Mouse (Mus musculus) megakaryocyte, embryonic 14.5 days (primary cell): ENCODE results near the gene Araf. TPM values are rescaled to one million over a fixed set of nuclear protein-coding genes. Genes with fewer than 3 reads are reported as not detected.

Experiments
- H3K27me3 ChIP-seq: replicated peaks from 2 replicates; pipeline ENCODE3; 2012; ENCODE audit warnings: inconsistent platforms
- H3K36me3 ChIP-seq: replicated peaks from 2 replicates; pipeline ENCODE3; 2012; ENCODE audit warnings: low read length, inconsistent platforms, mixed read lengths
- H3K4me1 ChIP-seq: 2 replicates; pipeline ENCODE4 v1.6.1; 2012; ENCODE audit warnings: inconsistent platforms
- H3K4me3 ChIP-seq: replicated peaks from 2 replicates; pipeline ENCODE3; 2012; ENCODE audit warnings: moderate library complexity, mild to moderate bottlenecking, inconsistent platforms
- H3K9me3 ChIP-seq: 2 replicates; pipeline ENCODE4 v1.6.1; 2012; ENCODE audit warnings: inconsistent platforms
- FLI1 ChIP-seq: IDR thresholded peaks from 2 replicates; pipeline ENCODE4 v1.6.1; 2012; ENCODE audit warnings: low read length, inconsistent platforms, mixed read lengths
- GATA1 ChIP-seq: IDR thresholded peaks from 3 replicates; pipeline ENCODE4 v1.6.1; 2012; ENCODE audit warnings: mixed read lengths, low read length, inconsistent platforms, borderline replicate concordance
- polyA plus RNA-seq: library from polyadenylated mRNA; stranded (reverse); fragments of >175 nt; gene quantifications from 2 replicates; pipeline ENCODE4 v1.2.3, GENCODE M21; 2012; ENCODE audit warnings: low replicate concordance; ENCODE audit not compliant: insufficient read depth

Araf gene
- 9.4 and 43.5 TPM in 2 replicates for polyA plus RNA-seq

DNA sequence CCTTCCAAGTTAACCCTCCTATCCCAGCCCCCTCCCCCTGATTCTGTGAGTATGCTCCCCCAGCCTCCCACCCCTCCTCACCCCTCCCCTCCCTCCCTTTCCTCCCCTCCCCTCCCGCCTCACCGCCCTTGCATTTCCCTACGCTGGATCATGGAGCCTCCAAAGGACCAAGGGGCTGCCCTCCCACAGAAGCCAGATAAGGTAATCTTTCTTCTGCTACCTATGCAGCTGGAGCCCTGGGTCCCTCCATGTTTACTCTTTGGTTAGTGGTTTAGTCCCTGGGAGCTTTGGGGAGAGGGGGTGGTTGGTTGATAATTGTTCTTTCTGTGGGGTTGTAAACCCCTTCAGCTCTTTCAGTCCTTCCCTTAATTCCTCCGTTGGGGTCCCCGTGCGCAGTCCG, at the start of gene Araf:
Gene Araf (plus strand): TSS at position 134 of the 400 bp plus-strand sequence.
- no peaks in the 10 kb centered on the region for H3K36me3 ChIP-seq
- peaks cover 15% of the 10 kb centered on the region for H3K4me1 ChIP-seq
- H3K27me3 ChIP-seq = no peaks in the 10 kb centered on the region
- no peak for TF ChIP-seq FLI1
- TF ChIP-seq GATA1 = no peak
- H3K9me3 ChIP-seq = no peaks in the 10 kb centered on the region
- H3K4me3 ChIP-seq = peak within 1 kb of the TSS; percentile 78

DNA sequence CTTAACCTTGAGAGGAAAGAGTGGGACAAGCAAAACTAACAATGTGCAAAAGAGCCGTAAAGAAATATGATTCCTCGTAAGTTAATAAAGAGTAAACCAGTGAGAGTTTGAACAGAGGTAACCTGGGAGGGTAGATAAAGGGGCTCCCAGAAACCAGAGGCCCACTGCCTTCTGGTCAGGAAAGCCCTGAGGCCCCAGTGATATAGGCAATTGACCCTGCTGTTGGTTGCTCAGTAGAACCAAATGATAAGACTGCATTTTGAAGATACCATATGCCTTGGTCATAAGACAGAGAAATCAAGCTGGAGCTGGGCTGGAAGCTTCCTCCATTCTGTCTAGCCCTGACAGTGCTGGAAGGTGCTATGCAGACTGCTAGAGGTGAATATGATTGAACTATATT, 48.8 kb upstream of the Araf start:
- Histone ChIP-seq H3K36me3 (no peaks in the 10 kb centered on the region), H3K9me3 (no peaks in the 10 kb centered on the region), H3K4me3 (no peak overlapping the region), H3K4me1 (no peaks in the 10 kb centered on the region), H3K27me3 (peaks cover 11% of the 10 kb centered on the region)
- TF ChIP-seq GATA1 = no peak
- no peak for TF ChIP-seq FLI1

DNA sequence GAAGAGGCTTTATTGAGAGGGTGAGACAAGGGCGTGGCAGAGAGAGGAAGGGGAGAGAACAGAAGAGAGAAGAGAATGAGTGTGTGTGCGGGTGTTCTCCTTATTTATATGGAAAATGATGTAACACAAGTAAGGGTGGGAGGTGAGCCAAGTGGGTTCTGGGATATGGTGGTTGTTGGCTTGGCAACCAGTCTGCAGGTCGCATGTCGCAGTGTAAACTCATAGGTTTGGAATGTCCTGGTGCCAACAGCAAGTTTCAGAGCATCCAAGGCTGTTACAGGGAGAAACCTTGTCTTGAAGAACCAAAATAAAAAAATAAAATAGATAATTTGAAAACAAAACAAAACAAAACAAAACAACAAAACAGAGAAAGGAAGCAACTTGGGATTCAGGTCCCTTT, 36.4 kb upstream of the Araf start:
- no peaks in the 10 kb centered on the region for H3K4me1 ChIP-seq
- H3K27me3 ChIP-seq = no peaks in the 10 kb centered on the region
- TF ChIP-seq FLI1 = no peak
- no peak for TF ChIP-seq GATA1
- no peaks in the 10 kb centered on the region for H3K9me3 ChIP-seq
- no peaks in the 10 kb centered on the region for H3K36me3 ChIP-seq
- H3K4me3 ChIP-seq = no peak overlapping the region

DNA sequence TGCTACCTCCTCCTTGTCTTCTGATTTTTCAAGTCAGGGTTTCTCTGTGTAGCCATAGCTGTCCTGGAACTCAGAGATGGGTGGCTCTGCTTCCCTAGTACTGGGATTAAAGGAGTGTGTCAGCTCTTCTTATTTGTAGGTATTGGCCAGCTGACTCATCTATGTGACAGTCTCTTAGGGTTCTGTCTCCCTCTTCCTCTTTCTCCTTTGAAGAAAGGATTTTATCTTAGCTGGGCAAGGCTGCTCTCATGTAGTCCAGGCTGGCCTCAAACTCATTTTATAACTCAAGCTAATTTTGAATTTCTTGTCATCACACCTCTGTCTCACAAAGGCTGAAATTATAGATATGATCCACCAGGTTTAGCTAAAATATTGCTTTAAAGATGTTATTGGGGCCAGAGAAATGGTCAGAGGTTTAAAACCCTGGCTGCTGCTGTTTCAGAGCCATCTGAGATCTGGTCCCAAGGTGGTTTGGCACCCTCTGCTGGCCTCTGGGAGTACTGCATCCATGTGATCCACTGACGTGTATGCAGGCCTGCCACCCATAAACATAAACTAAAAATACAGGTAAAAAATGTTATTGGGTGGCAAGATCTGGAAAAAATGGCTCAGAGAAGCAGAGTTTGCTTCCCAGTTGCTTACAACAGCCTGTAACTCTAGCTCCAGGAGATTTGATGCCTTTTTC, 26.8 kb upstream of the Araf start:
- H3K4me1 ChIP-seq = peaks cover 6% of the 10 kb centered on the region; the same call in 1 of the 2 replicates
- H3K4me3 ChIP-seq = no peak overlapping the region
- H3K27me3 ChIP-seq = peaks cover 3% of the 10 kb centered on the region
- no peak for TF ChIP-seq FLI1
- TF ChIP-seq GATA1 = no peak
- H3K9me3 ChIP-seq = 0 out of 2 replicates have a peak, but pooled peaks cover 3% of the 10 kb centered on the region
- no peaks in the 10 kb centered on the region for H3K36me3 ChIP-seq

DNA sequence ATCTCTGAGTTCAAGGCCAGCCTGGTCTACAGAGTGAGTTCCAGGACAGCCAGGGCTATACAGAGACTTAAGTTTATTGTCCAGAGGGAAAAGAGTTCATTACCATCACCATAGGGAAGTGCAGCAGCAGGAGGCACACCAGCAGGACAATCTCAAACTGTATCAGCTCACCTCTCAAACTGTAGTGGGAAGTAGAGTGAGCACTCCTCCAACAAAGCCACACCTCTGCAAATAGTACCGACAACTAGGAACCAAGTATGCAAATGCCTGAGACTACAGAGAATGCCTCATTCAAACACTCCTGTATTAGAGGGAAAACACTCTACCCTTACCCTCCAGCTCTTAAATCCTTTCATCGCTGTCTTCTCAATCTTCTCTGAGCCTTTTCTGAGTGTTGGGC, 25.9 kb upstream of the Araf start:
- H3K4me1 ChIP-seq = peaks cover 6% of the 10 kb centered on the region; the same call in 1 of the 2 replicates
- H3K27me3 ChIP-seq = peaks cover 3% of the 10 kb centered on the region
- TF ChIP-seq FLI1 (no peak), GATA1 (no peak)
- no peaks in the 10 kb centered on the region for H3K36me3 ChIP-seq
- no peak overlapping the region for H3K4me3 ChIP-seq
- H3K9me3 ChIP-seq = 0 out of 2 replicates have a peak, but pooled peaks cover 3% of the 10 kb centered on the region

DNA sequence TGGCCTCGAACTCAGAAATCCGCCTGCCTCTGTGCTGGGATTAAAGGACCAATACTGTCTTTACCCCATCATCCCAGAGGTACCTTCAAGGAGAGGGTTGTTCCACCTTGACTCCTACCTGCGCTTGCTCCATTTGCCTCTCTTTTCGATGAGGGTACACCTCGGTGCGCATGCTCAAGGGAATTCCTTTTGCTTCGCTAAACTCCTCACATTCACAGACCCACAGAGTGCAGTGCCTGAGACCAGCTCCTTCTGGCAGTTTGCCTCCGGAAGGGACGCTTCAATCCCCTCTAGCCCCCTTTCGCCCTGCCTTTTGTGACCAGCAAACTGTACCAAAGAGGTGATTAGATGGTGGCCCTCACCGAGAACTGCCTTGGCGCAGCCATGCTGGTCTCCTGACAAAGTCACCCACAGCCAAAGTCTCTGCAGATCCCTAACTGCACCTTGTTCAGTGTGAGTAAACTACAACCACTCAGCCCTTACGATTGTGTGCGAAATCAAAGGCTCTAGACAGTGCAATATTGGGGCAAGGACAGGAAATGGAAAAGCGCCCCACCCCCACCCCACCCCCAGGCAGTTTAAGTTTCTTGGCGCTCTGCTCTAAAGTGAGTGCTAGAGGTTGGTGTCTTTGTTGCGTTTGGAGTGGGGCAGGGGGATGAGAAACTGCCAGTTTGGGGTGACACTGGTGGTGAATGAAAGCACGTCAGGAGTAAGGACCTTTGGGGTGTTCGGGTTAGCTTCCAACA, 22.2 kb upstream of the Araf start:
- H3K4me3 ChIP-seq = no peak overlapping the region
- peaks cover 8% of the 10 kb centered on the region; the same call in 1 of the 2 replicates for H3K9me3 ChIP-seq
- peaks cover 6% of the 10 kb centered on the region; the same call in 1 of the 2 replicates for H3K4me1 ChIP-seq
- no peak for TF ChIP-seq FLI1
- no peak for TF ChIP-seq GATA1
- peaks cover 3% of the 10 kb centered on the region for H3K27me3 ChIP-seq
- H3K36me3 ChIP-seq = no peaks in the 10 kb centered on the region

DNA sequence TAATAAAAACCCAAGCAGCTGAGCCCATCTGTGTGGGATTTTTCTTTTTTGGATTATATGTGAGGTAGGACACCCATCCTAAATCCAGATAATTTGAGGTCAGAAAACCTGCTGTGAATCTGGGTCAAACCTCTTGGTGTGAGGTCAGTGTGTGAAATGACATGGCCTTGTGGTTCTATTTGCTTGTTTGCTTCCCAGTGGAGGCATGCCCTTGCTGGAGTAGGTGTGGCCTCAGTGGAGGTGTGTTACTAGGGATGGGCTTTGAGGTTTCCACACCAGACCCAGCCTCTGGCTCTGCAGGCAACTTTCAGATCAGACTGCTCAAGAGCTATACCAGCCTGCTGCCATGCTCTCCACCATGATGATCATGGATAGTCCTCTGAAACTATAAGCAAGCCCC, 20.0 kb upstream of the Araf start:
- 0 out of 2 replicates have a peak, but pooled peaks cover 4% of the 10 kb centered on the region for H3K4me1 ChIP-seq
- H3K36me3 ChIP-seq = no peaks in the 10 kb centered on the region
- TF ChIP-seq GATA1 = no peak
- TF ChIP-seq FLI1 = no peak
- peaks cover 3% of the 10 kb centered on the region for H3K27me3 ChIP-seq
- no peak overlapping the region for H3K4me3 ChIP-seq
- H3K9me3 ChIP-seq = peaks cover 8% of the 10 kb centered on the region; the same call in 1 of the 2 replicates

DNA sequence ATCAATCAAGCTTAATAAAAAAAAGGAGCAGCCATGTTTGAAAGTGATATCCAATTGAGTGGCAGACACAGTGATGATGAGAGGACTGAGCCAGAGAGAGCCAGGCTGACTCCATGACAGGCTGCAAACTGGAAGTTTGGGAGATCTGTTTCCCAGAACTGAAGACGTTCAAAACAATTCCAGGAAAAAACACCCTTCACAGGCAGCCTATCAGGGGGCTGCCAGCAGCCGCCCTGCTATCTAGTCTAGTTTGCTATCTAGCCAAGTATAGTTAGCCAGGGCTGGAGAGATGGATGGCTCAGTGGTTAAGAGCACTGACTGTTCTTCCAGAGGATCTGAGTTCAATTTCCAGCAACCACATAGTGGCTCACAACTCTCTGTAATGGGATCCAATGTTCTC, 10.3 kb upstream of the Araf start:
- Histone ChIP-seq H3K4me1 (no peaks in the 10 kb centered on the region), H3K36me3 (no peaks in the 10 kb centered on the region), H3K27me3 (peaks cover 2% of the 10 kb centered on the region), H3K9me3 (no peaks in the 10 kb centered on the region), H3K4me3 (no peak overlapping the region)
- TF ChIP-seq GATA1 (no peak), FLI1 (no peak)

DNA sequence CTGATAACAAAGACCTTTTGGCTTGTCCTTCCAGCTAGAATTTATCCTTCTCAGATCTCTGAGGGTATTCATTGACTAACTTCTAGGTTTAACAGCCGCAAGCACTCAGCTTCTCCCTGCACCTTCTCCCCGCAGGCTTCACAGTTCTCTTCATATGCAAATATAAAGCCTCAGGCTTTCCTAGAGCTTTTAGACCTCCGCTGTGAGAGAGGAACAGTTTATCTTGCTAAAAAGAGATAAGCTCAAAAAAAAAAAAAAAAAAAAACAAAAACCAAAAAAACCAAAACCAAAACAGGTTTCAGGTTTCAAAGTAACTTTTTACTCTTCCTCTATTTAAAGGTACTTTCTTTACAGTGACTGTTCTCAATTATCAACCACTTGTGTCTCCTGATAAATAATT, 5.2 kb upstream of the Araf start:
- TF ChIP-seq FLI1 (no peak), GATA1 (no peak)
- Histone ChIP-seq H3K27me3 (no peaks in the 10 kb centered on the region), H3K4me1 (peaks cover 11% of the 10 kb centered on the region; the same call in 1 of the 2 replicates), H3K4me3 (no peak overlapping the region), H3K9me3 (no peaks in the 10 kb centered on the region), H3K36me3 (no peaks in the 10 kb centered on the region)

DNA sequence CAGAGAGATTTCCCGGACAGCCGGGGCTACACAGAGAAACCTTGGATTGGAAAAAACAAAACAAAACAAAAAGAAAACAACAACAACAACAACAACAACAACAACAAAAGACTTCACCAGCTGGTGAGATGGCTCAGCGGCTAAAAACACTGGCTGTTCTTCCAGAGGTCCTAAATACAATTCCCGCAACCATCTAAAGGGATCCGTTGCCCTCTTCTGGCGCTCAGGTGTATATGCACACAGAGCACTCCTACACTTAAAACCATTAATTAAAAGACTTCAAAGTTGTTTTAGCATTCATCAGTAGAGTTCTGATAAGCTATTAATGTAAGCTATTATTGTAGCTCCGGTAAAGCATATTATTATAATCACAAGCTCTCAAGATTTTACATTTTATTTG, 4.4 kb upstream of the Araf start:
- H3K4me3 ChIP-seq = no peak overlapping the region
- no peak for TF ChIP-seq GATA1
- no peak for TF ChIP-seq FLI1
- peaks cover 14% of the 10 kb centered on the region for H3K4me1 ChIP-seq
- H3K36me3 ChIP-seq = no peaks in the 10 kb centered on the region
- no peaks in the 10 kb centered on the region for H3K9me3 ChIP-seq
- no peaks in the 10 kb centered on the region for H3K27me3 ChIP-seq
